22 mouse cellular contexts compared by ENCODE assay signal in the genomic region with DNA sequence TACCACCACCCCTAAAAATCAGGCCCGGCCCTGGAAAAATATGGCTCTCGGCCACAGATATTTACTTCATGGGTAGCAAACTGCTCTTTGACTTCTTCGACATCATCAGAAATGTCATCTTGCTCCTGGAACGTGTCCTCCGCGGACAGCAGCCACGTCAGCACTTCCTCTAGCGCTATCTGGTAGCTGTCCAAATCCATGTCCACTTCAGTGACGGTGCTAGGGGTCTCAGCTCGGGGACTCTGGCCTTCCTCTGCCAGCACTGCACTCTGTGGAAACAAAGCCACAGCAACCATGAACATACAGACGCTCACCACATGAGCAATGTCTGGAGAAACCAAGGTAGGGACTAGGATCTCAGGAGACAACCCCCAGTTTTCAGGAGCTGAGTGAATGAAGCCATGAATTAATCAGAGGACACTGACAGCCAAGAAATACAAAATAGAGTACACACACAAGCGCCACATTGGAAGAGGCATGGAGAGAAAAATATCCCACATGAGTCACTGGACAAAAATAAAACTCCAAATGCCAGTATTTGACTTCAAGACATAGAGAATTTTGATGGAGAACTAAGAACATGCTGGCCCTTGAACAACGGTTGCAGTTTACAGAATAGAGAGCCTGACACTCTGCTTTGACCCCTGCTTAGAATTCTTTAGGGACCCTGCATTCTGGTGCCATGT.
DNase-seq lines count a peak whose midpoint lies in the region; ATAC-seq and TF ChIP-seq lines count a peak whose summit lies in the region.
"Had no signal": no experiment of that assay in that cellular context is flagged by ENCODE, and none has a peak within 500 bp of the region (broad histone marks: within the 10 kb centered on the region; RNA-seq: fewer than 3 reads in every experiment).

No protein-coding gene starts in this region.

- H3K27me3 ChIP-seq in lung, embryonic 14.5 days (ENCODE audit: insufficient read depth, low read length) = no peaks in the 10 kb centered on the region
- H3K27me3 ChIP-seq in heart, embryonic 15.5 days = no peaks in the 10 kb centered on the region
- H3K27me3 ChIP-seq: forebrain, embryonic 13.5 days; hindbrain, embryonic 13.5 days; midbrain, embryonic 12.5 days; Patski had no signal

- H3K9ac ChIP-seq in lung, embryonic 14.5 days = no peak overlapping the region
- no peak overlapping the region for H3K9ac ChIP-seq in heart, embryonic 15.5 days
- H3K9ac ChIP-seq: forebrain, embryonic 13.5 days; hindbrain, embryonic 13.5 days; midbrain, embryonic 12.5 days had no signal

- intact Hi-C loops in left cerebral cortex, postnatal 4 days (cut with DNase I) = no loop called here

- WGBS in lung, embryonic 14.5 days = 80% methylated on average over 13 of the region's 13 CpGs
- WGBS in heart, embryonic 15.5 days = 49% methylated on average over 13 of the region's 13 CpGs

- no peak overlapping the region for H3K27ac ChIP-seq in lung, embryonic 14.5 days (ENCODE audit: low read depth)
- H3K27ac ChIP-seq in heart, embryonic 15.5 days = peak overlapping the region; percentile 72
- H3K27ac ChIP-seq: forebrain, embryonic 13.5 days; hindbrain, embryonic 13.5 days; kidney, postnatal 0 days; left cerebral cortex, adult 2 months; limb, embryonic 10.5 days; midbrain, embryonic 12.5 days had no signal

- no peak overlapping the region for H3K4me2 ChIP-seq in lung, embryonic 14.5 days
- H3K4me2 ChIP-seq in heart, embryonic 15.5 days = no peak overlapping the region
- H3K4me2 ChIP-seq: forebrain, embryonic 13.5 days; hindbrain, embryonic 13.5 days; midbrain, embryonic 12.5 days had no signal

- TF ChIP-seq CTCF in lung, embryonic 14.5 days (IDR thresholded peaks at IDR 0.05; ENCODE audit: low read depth) = no peak

- no peak overlapping the region for H3K4me3 ChIP-seq in lung, embryonic 14.5 days (ENCODE audit: low read depth, low read length)
- no peak overlapping the region for H3K4me3 ChIP-seq in heart, embryonic 15.5 days
- H3K4me3 ChIP-seq: erythroblast, embryonic 14.5 days; forebrain, embryonic 13.5 days; hindbrain, embryonic 13.5 days; left cerebral cortex, adult 2 months; limb, embryonic 10.5 days; midbrain, embryonic 12.5 days had no signal

- peaks cover 37% of the 10 kb centered on the region for H3K36me3 ChIP-seq in lung, embryonic 14.5 days (ENCODE audit: insufficient read depth)
- H3K36me3 ChIP-seq in heart, embryonic 15.5 days = peaks cover 43% of the 10 kb centered on the region

- H3K9me3 ChIP-seq in lung, embryonic 14.5 days (ENCODE audit: low read depth, low read length) = no peaks in the 10 kb centered on the region
- no peaks in the 10 kb centered on the region for H3K9me3 ChIP-seq in heart, embryonic 15.5 days (replicated peaks)
- H3K9me3 ChIP-seq: forebrain, embryonic 13.5 days; hindbrain, embryonic 13.5 days; limb, embryonic 10.5 days; midbrain, embryonic 12.5 days had no signal

- no peak for ATAC-seq in lung, embryonic 14.5 days (ENCODE audit: insufficient read depth)
- ATAC-seq in heart, embryonic 15.5 days (replicated peaks; ENCODE audit: insufficient number of reproducible peaks, insufficient read depth, low FRiP score, low read depth) = 0 out of 2 replicates have a peak, but pooled peaks have one; percentile 47
- ATAC-seq: forebrain, embryonic 13.5 days; Patski had no signal

- H3K4me1 ChIP-seq in lung, embryonic 14.5 days (ENCODE audit: insufficient read depth) = no peaks in the 10 kb centered on the region
- H3K4me1 ChIP-seq in heart, embryonic 15.5 days (replicated peaks) = peaks cover 27% of the 10 kb centered on the region
- H3K4me1 ChIP-seq: forebrain, embryonic 13.5 days had no signal

- DNase-seq in heart, adult 11 months = peak; percentile 87
- DNase-seq in heart, adult 18-20 months = no peak
- DNase-seq in lung, embryonic 14.5 days = peak; percentile 26
- no peak for DNase-seq in lung, postnatal 14 days
- no peak for DNase-seq in left cerebral cortex, postnatal 4 days
- DNase-seq in left cerebral cortex, adult 8-10 months (ENCODE audit: low spot score in 2 of 2) = no peak
- DNase-seq: adrenal gland, postnatal 36 days; cerebellum, adult 11-12 months; gastrocnemius, postnatal 10 days; kidney, adult 18-20 months; liver; lung, postnatal 10 days; thymus, adult 18-20 months had no signal

Comparison
In these comparisons a context has a peak if more than half of its experiments do, and no peak if none do; other contexts are left out.
1. DNase-seq: peak in heart, adult 11 months (single experiment) and lung, embryonic 14.5 days (single experiment); none in heart, adult 18-20 months (0 of 2), lung, postnatal 14 days (single experiment), left cerebral cortex, postnatal 4 days (single experiment) and left cerebral cortex, adult 8-10 months (0 of 2).